Mouse (Mus musculus) central nervous system, embryonic 18 days (tissue): ENCODE data around the gene Wdr3. TPM values are rescaled to one million over a fixed set of nuclear protein-coding genes. Genes with fewer than 3 reads are reported as not detected.

ENCODE experiments used
- polyA plus RNA-seq: library from polyadenylated mRNA; depleted of rRNA; stranded (reverse); fragments of >200 nt; gene quantifications from 2 replicates; pipeline ENCODE4 v1.2.3, GENCODE M21; 2012; rRNA removed

The Wdr3 gene
- 47.9 and 51.5 TPM in 2 replicates for polyA plus RNA-seq

DNA sequence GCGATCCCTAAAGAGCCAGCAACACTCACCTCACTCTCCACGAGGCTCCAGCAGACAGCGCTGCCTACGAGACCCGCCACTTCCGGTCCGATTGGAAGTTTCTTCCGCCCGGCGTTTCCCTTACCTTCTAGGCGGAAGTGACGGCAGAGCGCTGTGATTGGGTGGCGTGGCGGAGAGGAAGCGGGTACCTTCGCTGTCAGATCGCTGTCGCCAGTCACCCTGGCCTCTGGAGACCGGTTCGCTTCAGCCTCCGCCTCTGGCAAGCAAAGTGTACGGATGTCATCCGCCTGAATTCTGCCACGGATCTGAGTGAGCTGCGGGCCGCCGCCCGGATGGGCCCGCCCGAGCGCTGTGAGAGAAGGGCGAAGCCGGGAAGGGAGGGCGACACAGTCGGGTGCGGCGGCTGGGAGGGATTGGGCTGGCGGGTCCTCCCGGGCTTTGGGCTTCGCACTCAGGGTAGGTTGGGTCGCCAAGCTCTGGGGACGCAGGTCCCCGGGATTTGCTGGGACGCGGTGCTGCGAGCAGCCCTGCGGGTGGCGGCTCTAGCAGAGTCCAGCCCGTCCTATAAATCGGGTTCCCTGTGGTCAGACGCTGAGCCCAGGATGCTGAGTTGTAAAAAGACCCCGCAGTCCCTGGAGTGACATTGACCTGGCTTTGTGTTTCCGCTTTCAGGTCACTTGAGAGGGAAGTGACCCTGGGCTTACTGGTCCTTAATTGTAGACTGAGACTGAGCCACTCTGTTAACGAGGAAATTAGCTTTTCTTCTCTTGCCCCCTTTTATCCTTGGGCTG, at the start of gene Wdr3, which contains the start of gene Gdap2:
Wdr3 (minus strand) TSS at position 93 of the 791 bp plus-strand sequence.
Gdap2 (plus strand) TSS at position 67 of the 791 bp plus-strand sequence.

Other genes with a start within 250 kb of the Wdr3 start
- gene Gdap2, start within 50 bp of the Wdr3 start, polyA plus RNA-seq, result 29.2 and 29.8 TPM in 2 replicates